Mouse (Mus musculus) testis, adult 2 months (tissue): ENCODE results near the gene Adamts6.

Experiments
- CTCF ChIP-seq: fragments of 200-500 bp; IDR thresholded peaks from 2 replicates; pipeline ENCODE4 v1.5.1; 2012; ENCODE audit warnings: low read depth, mild to moderate bottlenecking, inconsistent platforms, low read length, moderate library complexity; ENCODE audit not compliant: control insufficient read depth, insufficient read depth, insufficient replicate concordance
- POLR2A ChIP-seq: fragments of 200-500 bp; IDR thresholded peaks from 2 replicates; pipeline ENCODE4 v1.6.1; 2012; ENCODE audit warnings: low read depth, mild to moderate bottlenecking, inconsistent platforms, low read length, moderate library complexity; ENCODE audit not compliant: control insufficient read depth

GRCm38 (mm10) chr13:104502406-104502805 is 214.8 kb downstream of the Adamts6 start:
- TF ChIP-seq CTCF (no peak), POLR2A (no peak)
